Mouse (Mus musculus) heart, embryonic 12.5 days (tissue): Measurements from ENCODE around the gene Atg4a-ps. TPM values are rescaled to one million over a fixed set of nuclear protein-coding genes. Genes with fewer than 3 reads are reported as not detected.

Experiments
- ATAC-seq: fragments of 200-750 bp; cut with Nextera tagmentation; 2 replicates; pipeline ENCODE4 v1.8.0; 2017; ENCODE audit warnings: moderate TSS enrichment, moderate library complexity; ENCODE audit not compliant: insufficient number of reproducible peaks, low FRiP score
- H3K27ac ChIP-seq: fragments of 300-500 bp; sonication (generic); 2 replicates; pipeline ENCODE4 v1.5.1; 2016; ENCODE audit warnings: mild to moderate bottlenecking, moderate library complexity; ENCODE audit not compliant: poor library complexity, severe bottlenecking
- H3K27me3 ChIP-seq: fragments of 300-500 bp; sonication (generic); replicated peaks from 2 replicates; pipeline ENCODE4 v1.6.1; 2016; ENCODE audit warnings: mild to moderate bottlenecking, moderate library complexity
- H3K36me3 ChIP-seq: fragments of 300-500 bp; sonication (generic); 2 replicates; pipeline ENCODE4 v1.6.1; 2016; ENCODE audit warnings: mild to moderate bottlenecking, moderate library complexity
- H3K4me1 ChIP-seq: fragments of 300-500 bp; sonication (generic); replicated peaks from 2 replicates; pipeline ENCODE4 v1.6.1; 2016; ENCODE audit warnings: mild to moderate bottlenecking
- H3K4me2 ChIP-seq: fragments of 300-500 bp; sonication (generic); 2 replicates; pipeline ENCODE4 v1.6.1; 2016; ENCODE audit warnings: mild to moderate bottlenecking, moderate library complexity
- H3K4me3 ChIP-seq: fragments of 300-500 bp; sonication (generic); 2 replicates; pipeline ENCODE4 v1.5.1; 2016; ENCODE audit warnings: mild to moderate bottlenecking
- H3K9ac ChIP-seq: fragments of 300-500 bp; sonication (generic); 2 replicates; pipeline ENCODE4 v1.6.1; 2016; ENCODE audit warnings: mild to moderate bottlenecking, moderate library complexity
- H3K9me3 ChIP-seq: fragments of 300-500 bp; sonication (generic); replicated peaks from 2 replicates; pipeline ENCODE4 v1.6.1; 2016; ENCODE audit warnings: mild to moderate bottlenecking, moderate library complexity
- WGBS: fragments of 180-500 bp; shearing (Covaris S2); methylation state at CpG from one replicate; pipeline ENCODE4 v1.1.7; 2016; 5-methylcytosine and 5-hydroxymethylcytosine counted together
- polyA plus RNA-seq: library from polyadenylated mRNA; unstranded; fragments of >200 nt; fragmentation: Nextera tagmentation; extraction: Ambion mirVana; gene quantifications from 2 replicates; pipeline ENCODE4 v1.2.1, GENCODE M21; 2016

The Atg4a-ps gene
- polyA plus RNA-seq, 1 experiment from 2014 or later, result not detected

DNA sequence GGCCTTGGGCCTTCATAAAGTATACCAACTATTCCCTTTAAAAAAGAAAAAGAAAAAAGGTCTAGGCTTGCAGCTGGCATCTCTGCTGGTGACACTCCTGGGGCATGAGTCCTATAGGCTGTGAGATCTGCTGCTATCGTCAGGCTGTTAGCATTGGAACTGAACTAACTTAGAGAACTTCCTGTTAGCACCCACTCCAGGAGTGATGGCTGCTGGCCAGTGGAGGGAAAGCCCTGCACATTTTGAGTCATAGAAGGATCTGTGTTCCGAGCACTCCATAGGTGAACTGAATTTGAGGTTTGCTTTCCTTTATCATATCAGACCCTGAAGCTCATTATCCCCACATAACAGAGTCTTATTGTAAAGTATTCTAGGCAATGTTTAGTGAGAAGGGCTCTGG is 14.1 kb upstream of the Atg4a-ps start:
- Histone ChIP-seq H3K4me3 (no peak overlapping the region), H3K4me1 (peaks cover 11% of the 10 kb centered on the region), H3K27me3 (no peaks in the 10 kb centered on the region), H3K27ac (no peak overlapping the region), H3K9ac (no peak overlapping the region), H3K36me3 (no peaks in the 10 kb centered on the region), H3K9me3 (no peaks in the 10 kb centered on the region), H3K4me2 (no peak overlapping the region)
- 22% methylated on average over 2 of the region's 2 CpGs for WGBS
- ATAC-seq, result no peak

DNA sequence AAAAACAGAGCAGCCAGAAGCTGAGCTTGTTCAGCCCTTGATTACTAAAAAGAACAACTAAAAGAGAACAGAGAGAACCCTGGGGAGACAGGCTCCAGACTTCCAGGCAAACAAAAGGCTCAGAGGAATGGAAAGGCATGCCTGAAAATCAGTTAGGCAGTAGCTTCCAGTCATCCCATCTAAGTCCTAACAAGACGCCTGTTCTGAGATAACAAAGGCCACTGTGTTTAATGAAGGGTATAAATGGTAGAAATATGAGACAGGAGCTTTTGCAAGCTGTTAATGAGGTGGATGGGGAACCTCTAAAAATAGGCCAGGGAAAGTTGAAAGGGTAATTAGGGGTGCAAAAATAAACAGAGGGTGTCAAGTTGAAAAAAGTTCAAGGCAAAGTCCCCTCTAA is 4.5 kb upstream of the Atg4a-ps start:
- Histone ChIP-seq H3K36me3 (no peaks in the 10 kb centered on the region), H3K27ac (no peak overlapping the region), H3K27me3 (no peaks in the 10 kb centered on the region), H3K4me3 (no peak overlapping the region), H3K9ac (no peak overlapping the region), H3K9me3 (peaks cover 8% of the 10 kb centered on the region; the same call in 1 of the 2 replicates), H3K4me1 (no peaks in the 10 kb centered on the region), H3K4me2 (no peak overlapping the region)
- WGBS, result 32% methylated on average over 1 of the region's 1 CpGs
- ATAC-seq, result no peak

DNA sequence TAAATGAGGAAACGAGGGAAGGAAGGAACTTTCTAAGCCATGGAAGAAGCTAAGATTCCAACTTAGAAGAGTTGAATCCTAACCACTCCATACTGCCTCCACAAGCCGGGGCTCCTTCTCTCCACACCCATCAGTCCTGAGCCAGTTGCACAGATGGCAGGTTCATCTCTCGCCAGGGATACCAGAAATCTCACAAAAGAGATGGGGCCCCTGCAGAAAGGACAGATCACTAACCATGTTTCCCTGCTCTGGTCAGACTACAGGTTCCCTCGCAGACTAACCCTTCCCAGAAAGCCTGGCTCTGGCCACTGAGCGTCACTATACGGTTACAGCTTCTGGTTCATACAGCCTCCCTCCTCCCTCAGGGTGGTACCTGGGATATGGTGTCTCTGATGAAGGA is 3.8 kb upstream of the Atg4a-ps start:
- H3K4me3 ChIP-seq, result no peak overlapping the region
- no peaks in the 10 kb centered on the region for H3K36me3 ChIP-seq
- 84% methylated on average over 6 of the region's 6 CpGs for WGBS
- no peaks in the 10 kb centered on the region for H3K4me1 ChIP-seq
- peaks cover 8% of the 10 kb centered on the region; the same call in 1 of the 2 replicates for H3K9me3 ChIP-seq
- no peaks in the 10 kb centered on the region for H3K27me3 ChIP-seq
- ATAC-seq, result no peak
- no peak overlapping the region for H3K4me2 ChIP-seq
- H3K9ac ChIP-seq, result no peak overlapping the region
- H3K27ac ChIP-seq, result no peak overlapping the region

DNA sequence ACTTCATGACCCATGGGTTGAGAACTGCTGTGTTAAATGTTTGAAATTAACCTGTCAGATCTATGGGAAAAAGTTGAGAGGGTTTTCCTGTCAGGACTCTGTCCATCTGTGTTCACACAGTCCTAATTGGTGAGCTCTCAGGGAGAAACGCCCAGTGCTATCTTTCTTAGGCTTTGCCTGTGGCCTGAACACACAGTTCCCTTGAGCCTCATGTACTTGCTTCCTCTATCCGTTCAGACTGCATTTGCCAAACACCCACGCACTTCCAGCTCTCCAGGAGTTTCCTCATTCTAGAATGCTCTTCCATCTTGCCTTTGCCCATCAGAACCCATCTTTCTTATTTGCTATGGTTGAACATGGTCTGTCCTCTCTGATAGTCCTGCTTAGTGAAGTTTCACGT is 2.6 kb upstream of the Atg4a-ps start:
- peaks cover 8% of the 10 kb centered on the region; the same call in 1 of the 2 replicates for H3K9me3 ChIP-seq
- H3K36me3 ChIP-seq, result no peaks in the 10 kb centered on the region
- H3K27me3 ChIP-seq, result no peaks in the 10 kb centered on the region
- no peak overlapping the region for H3K4me3 ChIP-seq
- no peak overlapping the region for H3K27ac ChIP-seq
- no peaks in the 10 kb centered on the region for H3K4me1 ChIP-seq
- ATAC-seq, result no peak
- no peak overlapping the region for H3K9ac ChIP-seq
- no peak overlapping the region for H3K4me2 ChIP-seq
- 69% methylated on average over 4 of the region's 4 CpGs for WGBS

DNA sequence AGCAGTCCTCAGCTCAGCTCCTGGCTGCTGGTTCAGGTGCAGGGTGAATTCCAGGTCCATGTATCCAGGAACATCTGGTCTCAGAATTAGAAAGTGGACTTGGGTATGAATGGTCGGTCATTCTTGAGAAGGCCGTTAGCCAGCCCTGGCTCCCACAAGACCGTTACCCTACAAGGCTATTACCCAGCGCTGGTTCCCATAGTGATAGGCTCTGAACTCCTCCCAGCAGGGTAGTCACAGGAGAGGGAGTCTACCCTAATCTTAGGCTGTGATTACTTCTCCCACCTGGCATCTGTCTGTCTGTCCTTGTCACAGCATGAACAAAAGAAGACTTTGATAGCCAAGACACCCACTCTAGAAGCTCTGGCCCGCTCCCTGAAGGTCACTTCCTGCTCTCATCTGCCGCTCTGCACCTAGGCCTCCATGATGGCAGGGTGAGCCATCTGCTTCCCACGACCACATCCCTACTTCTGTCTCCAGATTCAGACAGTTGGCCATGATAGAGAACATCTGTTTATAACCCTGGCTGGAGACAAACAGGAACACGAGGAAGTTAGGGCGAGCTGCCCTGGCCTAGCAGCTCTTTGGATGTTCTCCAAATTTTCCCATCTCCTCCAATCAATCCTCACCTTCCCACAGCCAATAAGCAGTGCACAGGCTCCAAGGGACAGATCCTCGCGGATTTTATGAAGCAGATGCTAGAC is 1.4 kb upstream of the Atg4a-ps start:
- WGBS, result 67% methylated on average over 11 of the region's 11 CpGs
- H3K9me3 ChIP-seq, result peaks cover 8% of the 10 kb centered on the region; the same call in 1 of the 2 replicates
- H3K9ac ChIP-seq, result no peak overlapping the region
- H3K4me2 ChIP-seq, result no peak overlapping the region
- ATAC-seq, result no peak
- H3K27ac ChIP-seq, result no peak overlapping the region
- no peaks in the 10 kb centered on the region for H3K36me3 ChIP-seq
- H3K4me1 ChIP-seq, result no peaks in the 10 kb centered on the region
- H3K27me3 ChIP-seq, result no peaks in the 10 kb centered on the region
- H3K4me3 ChIP-seq, result no peak overlapping the region

DNA sequence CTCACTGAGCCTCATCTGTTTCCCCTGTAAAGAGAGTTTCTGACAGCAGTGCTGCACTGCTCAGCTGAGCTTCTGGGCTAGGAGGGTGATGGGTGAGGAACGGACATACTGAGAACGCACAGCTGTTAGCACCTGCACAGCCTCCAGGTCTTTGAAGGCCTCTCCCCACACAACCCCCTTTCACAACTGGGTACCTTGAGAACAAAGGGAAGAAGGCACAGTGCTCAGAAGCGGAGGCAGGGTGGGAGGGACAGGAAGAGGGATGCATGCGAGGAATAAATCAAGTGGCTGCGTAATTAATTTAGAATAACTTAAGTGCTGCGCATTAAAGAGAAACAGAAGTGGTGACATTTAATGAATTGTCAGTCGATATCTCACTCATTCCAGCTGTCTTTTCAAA is 4.6 kb downstream of the Atg4a-ps start:
- H3K9ac ChIP-seq, result no peak overlapping the region
- no peak overlapping the region for H3K27ac ChIP-seq
- no peaks in the 10 kb centered on the region for H3K36me3 ChIP-seq
- no peak for ATAC-seq
- no peaks in the 10 kb centered on the region for H3K4me1 ChIP-seq
- H3K9me3 ChIP-seq, result no peaks in the 10 kb centered on the region
- H3K4me2 ChIP-seq, result no peak overlapping the region
- WGBS, result 70% methylated on average over 7 of the region's 7 CpGs
- no peak overlapping the region for H3K4me3 ChIP-seq
- H3K27me3 ChIP-seq, result 0 out of 2 replicates have a peak, but pooled peaks cover 3% of the 10 kb centered on the region

DNA sequence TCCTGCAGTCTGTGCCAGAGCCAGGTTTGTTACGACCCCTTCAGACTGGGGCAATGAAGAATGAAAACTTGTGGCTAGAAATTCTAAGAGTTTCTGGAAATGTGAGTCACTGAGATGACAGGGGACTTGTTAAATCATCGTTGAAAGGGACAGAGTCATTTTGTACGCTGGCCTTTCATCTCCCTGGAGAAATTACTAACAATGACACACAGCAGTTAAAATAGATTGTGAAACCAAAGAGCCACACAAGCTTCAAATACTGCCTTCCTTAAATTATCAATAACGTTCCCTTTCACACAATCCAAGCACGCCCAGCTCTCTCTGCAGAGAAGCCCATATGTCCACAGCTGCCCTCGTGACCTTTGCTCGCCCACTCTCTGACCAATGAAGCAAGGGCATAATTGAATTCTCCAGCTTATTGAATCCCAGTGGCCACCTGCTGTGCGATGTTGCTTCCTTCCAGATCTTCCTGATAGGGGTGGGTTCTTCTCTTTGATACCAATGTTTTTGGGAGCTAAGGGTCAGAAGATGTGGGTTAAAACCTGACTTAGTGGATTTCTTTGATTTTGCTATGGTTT is 5.6 kb downstream of the Atg4a-ps start:
- no peak overlapping the region for H3K4me3 ChIP-seq
- H3K9ac ChIP-seq, result no peak overlapping the region
- no peaks in the 10 kb centered on the region for H3K36me3 ChIP-seq
- no peaks in the 10 kb centered on the region; the same call in 1 of the 2 replicates for H3K4me1 ChIP-seq
- H3K9me3 ChIP-seq, result no peaks in the 10 kb centered on the region
- H3K27ac ChIP-seq, result no peak overlapping the region
- H3K27me3 ChIP-seq, result 0 out of 2 replicates have a peak, but pooled peaks cover 3% of the 10 kb centered on the region
- no peak for ATAC-seq
- no peak overlapping the region for H3K4me2 ChIP-seq
- 69% methylated on average over 8 of the region's 8 CpGs for WGBS

DNA sequence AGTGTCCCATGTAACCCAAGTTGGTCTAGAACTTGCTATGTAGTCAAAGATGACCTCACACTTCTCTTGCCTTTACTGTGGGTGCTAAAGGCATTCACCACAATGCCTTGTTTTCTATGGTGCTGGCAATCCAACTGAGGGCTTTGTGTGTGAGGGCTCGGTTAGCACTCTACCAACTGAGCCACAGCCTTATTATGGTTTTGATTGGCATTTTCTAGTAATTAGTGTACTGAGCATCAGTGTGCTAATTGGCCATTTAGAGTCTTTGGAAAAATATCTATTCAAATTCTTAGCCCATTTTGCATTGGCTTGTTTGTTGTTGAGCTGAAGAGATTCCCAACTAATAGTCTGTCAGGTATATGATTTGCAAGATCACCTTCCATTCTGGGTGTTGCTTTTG is 8.2 kb downstream of the Atg4a-ps start:
- Histone ChIP-seq H3K36me3 (no peaks in the 10 kb centered on the region), H3K9ac (no peak overlapping the region), H3K27ac (no peak overlapping the region), H3K9me3 (no peaks in the 10 kb centered on the region), H3K27me3 (0 out of 2 replicates have a peak, but pooled peaks cover 3% of the 10 kb centered on the region), H3K4me3 (no peak overlapping the region), H3K4me1 (no peaks in the 10 kb centered on the region; the same call in 1 of the 2 replicates), H3K4me2 (no peak overlapping the region)
- WGBS, result 75% methylated on average over 1 of the region's 1 CpGs
- ATAC-seq, result no peak

DNA sequence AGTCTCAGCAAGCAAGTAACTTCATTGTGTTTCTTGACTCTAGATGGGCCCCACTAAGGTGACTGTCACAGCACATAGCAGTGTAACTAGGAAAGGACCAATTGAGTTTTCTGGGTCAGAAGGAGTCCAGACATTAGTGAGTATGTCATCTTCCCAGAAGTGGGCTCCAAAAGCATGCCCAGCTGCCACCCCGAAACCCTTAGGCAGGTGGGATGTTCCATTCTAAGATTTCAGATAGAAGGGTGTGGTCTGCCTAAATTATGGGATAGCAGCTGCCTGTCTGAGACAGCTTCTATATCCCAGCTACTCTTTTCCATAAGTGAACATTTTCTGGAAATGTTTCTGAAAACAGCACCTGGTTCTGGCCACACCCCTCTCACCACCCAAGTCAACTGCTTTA is 11.6 kb downstream of the Atg4a-ps start:
- Histone ChIP-seq H3K4me1 (no peaks in the 10 kb centered on the region; the same call in 1 of the 2 replicates), H3K4me3 (no peak overlapping the region), H3K9ac (no peak overlapping the region), H3K4me2 (no peak overlapping the region), H3K27ac (no peak overlapping the region), H3K27me3 (0 out of 2 replicates have a peak, but pooled peaks cover 3% of the 10 kb centered on the region), H3K9me3 (no peaks in the 10 kb centered on the region), H3K36me3 (no peaks in the 10 kb centered on the region)
- WGBS, result 93% methylated on average over 1 of the region's 1 CpGs
- no peak for ATAC-seq

DNA sequence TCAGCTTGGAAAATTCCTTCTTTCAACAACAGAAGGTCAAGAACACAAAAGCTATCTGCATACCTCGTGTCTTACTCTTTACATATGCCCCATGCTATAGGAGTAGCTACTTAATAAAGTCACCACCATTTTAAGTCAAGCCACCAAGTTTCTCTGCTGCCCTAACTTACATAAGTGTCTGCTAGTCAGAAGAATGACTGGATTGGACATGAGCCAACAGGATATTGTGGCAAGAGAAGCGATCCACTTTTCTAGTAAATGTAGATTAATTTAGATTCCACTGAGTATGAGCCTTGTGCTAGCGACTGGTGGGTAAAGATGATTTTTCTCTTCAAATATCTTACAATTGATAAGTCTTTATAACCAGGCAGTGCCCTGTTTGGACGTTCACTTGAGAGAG is 12.0 kb downstream of the Atg4a-ps start:
- H3K9ac ChIP-seq, result no peak overlapping the region
- H3K4me2 ChIP-seq, result no peak overlapping the region
- H3K9me3 ChIP-seq, result no peaks in the 10 kb centered on the region
- no peak overlapping the region for H3K4me3 ChIP-seq
- ATAC-seq, result no peak
- H3K27ac ChIP-seq, result no peak overlapping the region
- 65% methylated on average over 4 of the region's 4 CpGs for WGBS
- no peaks in the 10 kb centered on the region for H3K27me3 ChIP-seq
- H3K36me3 ChIP-seq, result no peaks in the 10 kb centered on the region
- no peaks in the 10 kb centered on the region; the same call in 1 of the 2 replicates for H3K4me1 ChIP-seq

DNA sequence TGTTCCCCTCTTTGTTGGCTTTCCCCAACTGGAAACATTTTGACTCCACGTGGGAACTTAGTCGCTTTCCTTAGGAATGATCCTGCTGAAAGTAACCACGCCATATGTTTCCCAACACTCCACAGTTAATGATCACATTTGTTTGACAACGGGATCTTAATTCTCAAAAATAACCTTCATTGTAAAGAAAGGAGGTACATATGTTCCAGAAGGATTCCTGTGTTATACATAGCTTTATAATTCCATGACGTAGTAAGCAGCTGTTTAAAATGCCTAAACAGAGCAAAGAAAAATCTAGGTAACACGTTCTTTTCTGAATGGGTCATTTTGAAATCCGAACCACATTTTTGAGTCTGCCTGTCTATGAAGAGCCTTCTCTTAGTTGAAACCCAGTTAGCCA is 12.7 kb downstream of the Atg4a-ps start:
- no peak overlapping the region for H3K9ac ChIP-seq
- H3K27ac ChIP-seq, result no peak overlapping the region
- WGBS, result 84% methylated on average over 7 of the region's 7 CpGs
- H3K27me3 ChIP-seq, result no peaks in the 10 kb centered on the region
- no peak overlapping the region for H3K4me3 ChIP-seq
- no peaks in the 10 kb centered on the region for H3K9me3 ChIP-seq
- no peaks in the 10 kb centered on the region; the same call in 1 of the 2 replicates for H3K4me1 ChIP-seq
- no peak for ATAC-seq
- no peaks in the 10 kb centered on the region for H3K36me3 ChIP-seq
- H3K4me2 ChIP-seq, result no peak overlapping the region
